ENCODE assay signal across 7 mouse cellular contexts in genomic region chr14:57730527-57730926, GRCm38 (mm10). TPM values are rescaled to one million over a fixed set of nuclear protein-coding genes. Genes with fewer than 3 reads are reported as not detected.
DNase-seq lines count a peak whose midpoint lies in the region; ATAC-seq and TF ChIP-seq lines count a peak whose summit lies in the region.

No protein-coding gene starts in this region.

- H3K9ac ChIP-seq in lung, embryonic 14.5 days: no peak overlapping the region

- no peak overlapping the region for H3K4me3 ChIP-seq in spleen, adult 2 months (ENCODE audit: extremely low read depth, insufficient read depth, insufficient read length)
- no peak overlapping the region for H3K4me3 ChIP-seq in forebrain, embryonic 10.5 days
- H3K4me3 ChIP-seq in lung, embryonic 14.5 days (ENCODE audit: low read depth, low read length): no peak overlapping the region

- H3K4me2 ChIP-seq in lung, embryonic 14.5 days: no peak overlapping the region; the same call in 1 of the 2 replicates

- peaks cover 1% of the 10 kb centered on the region for H3K36me3 ChIP-seq in spleen, adult 2 months (ENCODE audit: control insufficient read depth, insufficient read depth, low read length)
- H3K36me3 ChIP-seq in forebrain, embryonic 10.5 days (replicated peaks): peaks cover 65% of the 10 kb centered on the region
- peaks cover 16% of the 10 kb centered on the region; the same call in 1 of the 2 replicates for H3K36me3 ChIP-seq in lung, embryonic 14.5 days (ENCODE audit: insufficient read depth)

- WGBS in spleen, adult 2 months: 48% methylated on average over 9 of the region's 9 CpGs
- 58% methylated on average over 9 of the region's 9 CpGs for WGBS in forebrain, embryonic 10.5 days
- 18% methylated on average over 9 of the region's 9 CpGs for WGBS in lung, embryonic 14.5 days

- no peaks in the 10 kb centered on the region; the same call in 1 of the 2 replicates for H3K9me3 ChIP-seq in forebrain, embryonic 10.5 days
- H3K9me3 ChIP-seq in lung, embryonic 14.5 days (ENCODE audit: low read depth, low read length): no peaks in the 10 kb centered on the region

- no peak for TF ChIP-seq POLR2A in spleen, adult 2 months (IDR thresholded peaks at IDR 0.05; ENCODE audit: low read depth, low read length)

- peak overlapping the region; percentile 90 for H3K27ac ChIP-seq in spleen, adult 2 months (ENCODE audit: insufficient read depth, low read length)
- H3K27ac ChIP-seq in forebrain, embryonic 10.5 days: peak overlapping the region; percentile 46; the same call in 1 of the 2 replicates
- peak overlapping the region; percentile 74 for H3K27ac ChIP-seq in lung, embryonic 14.5 days (ENCODE audit: low read depth)

- ATAC-seq in hematopoietic stem cell, adult 5-6 weeks (replicated peaks in 1 of 2; ENCODE audit: insufficient read depth in 1 of 2, low FRiP score in 2 of 2, low TSS enrichment in 1 of 2, low read depth in 1 of 2, poor library complexity in 2 of 2, severe bottlenecking in 2 of 2): 0 out of 4 replicates have a peak, but pooled peaks have one; percentile 8 to 12
- ATAC-seq in lung, embryonic 14.5 days (ENCODE audit: insufficient read depth): peak; percentile 78

- H3K27me3 ChIP-seq in spleen, adult 2 months (ENCODE audit: control insufficient read depth, insufficient read depth, low read length): no peaks in the 10 kb centered on the region
- no peaks in the 10 kb centered on the region for H3K27me3 ChIP-seq in forebrain, embryonic 10.5 days (ENCODE audit: poor library complexity, severe bottlenecking)
- no peaks in the 10 kb centered on the region for H3K27me3 ChIP-seq in lung, embryonic 14.5 days (ENCODE audit: insufficient read depth, low read length)

- DNase-seq in spleen, adult 2 months (ENCODE audit: low read depth in 1 of 2, low spot score in 2 of 2): no peak
- no peak for DNase-seq in spleen, postnatal 4 days (ENCODE audit: low spot score in 2 of 2)
- DNase-seq in forebrain, embryonic 10.5 days (ENCODE audit: extremely low spot score, low spot score): no peak
- peak; percentile 92 for DNase-seq in lung, embryonic 14.5 days
- DNase-seq in thymus, postnatal 36 days: peak; percentile 12 to 15
- DNase-seq in right cerebral cortex, adult 2 months (ENCODE audit: low spot score in 2 of 2): no peak

- H3K4me1 ChIP-seq in spleen, adult 2 months (ENCODE audit: control insufficient read depth, insufficient read depth, insufficient read length): peaks cover 28% of the 10 kb centered on the region
- H3K4me1 ChIP-seq in forebrain, embryonic 10.5 days: peaks cover 36% of the 10 kb centered on the region
- peaks cover 36% of the 10 kb centered on the region for H3K4me1 ChIP-seq in lung, embryonic 14.5 days (ENCODE audit: insufficient read depth)

- no peak for TF ChIP-seq CTCF in spleen, adult 2 months (IDR thresholded peaks at IDR 0.05; ENCODE audit: extremely low read depth, insufficient read depth, insufficient read length, insufficient replicate concordance)
- no peak for TF ChIP-seq CTCF in lung, embryonic 14.5 days (IDR thresholded peaks at IDR 0.05; ENCODE audit: low read depth)

RNA-seq across cellular contexts. Expression of gene Gm49361, which starts 15.4 kb away (rescaled TPM):
- polyA plus RNA-seq in spleen, adult 2 months (2012; rRNA removed): 3.9 TPM in 1 of 2 replicates, not detected in the other
- polyA plus RNA-seq in forebrain, embryonic 10.5 days (2016; fragmentation: Nextera tagmentation; extraction: Ambion mirVana): not detected in 2 replicates
- not detected in 2 replicates for total RNA-seq in hematopoietic stem cell, adult 5-6 weeks (2017)
- polyA plus RNA-seq in lung, embryonic 14.5 days (2014; fragmentation: Nextera tagmentation; extraction: Ambion mirVana): not detected in 2 replicates

RNA-seq across cellular contexts. Expression of gene Lats2, which starts 27.7 kb away (rescaled TPM):
- polyA plus RNA-seq in spleen, adult 2 months (2012; rRNA removed): 35.2 and 47.3 TPM in 2 replicates
- polyA plus RNA-seq in forebrain, embryonic 10.5 days (2016; fragmentation: Nextera tagmentation; extraction: Ambion mirVana): 13.8 and 15.6 TPM in 2 replicates
- 13.1 and 14.6 TPM in 2 replicates for total RNA-seq in hematopoietic stem cell, adult 5-6 weeks (2017)
- polyA plus RNA-seq in lung, embryonic 14.5 days (2014; fragmentation: Nextera tagmentation; extraction: Ambion mirVana): 25.1 and 28.9 TPM in 2 replicates

Comparison
In these comparisons a context has a peak if more than half of its experiments do, and no peak if none do; other contexts are left out.
1. DNase-seq: peak in lung, embryonic 14.5 days (single experiment) and thymus, postnatal 36 days (2 of 2); none in spleen, adult 2 months (0 of 2), spleen, postnatal 4 days (0 of 2), forebrain, embryonic 10.5 days (single experiment) and right cerebral cortex, adult 2 months (0 of 2).
2. Peak in every context shown above with its lines, with median percentiles within 50 percentile points of each other: H3K27ac ChIP-seq.